Mouse (Mus musculus) CH12F3 (cell line): Measurements from ENCODE around the gene Adgrf5.

Experiments used
- in situ Hi-C: fragments of 300-500 bp; cut with MboI; formaldehyde crosslinking; loops from 2 replicates; pipeline ENCODE4 v1.14.3; 2020; ENCODE audit warnings: low sequenced_read_pairs

Adgrf5 gene

DNA sequence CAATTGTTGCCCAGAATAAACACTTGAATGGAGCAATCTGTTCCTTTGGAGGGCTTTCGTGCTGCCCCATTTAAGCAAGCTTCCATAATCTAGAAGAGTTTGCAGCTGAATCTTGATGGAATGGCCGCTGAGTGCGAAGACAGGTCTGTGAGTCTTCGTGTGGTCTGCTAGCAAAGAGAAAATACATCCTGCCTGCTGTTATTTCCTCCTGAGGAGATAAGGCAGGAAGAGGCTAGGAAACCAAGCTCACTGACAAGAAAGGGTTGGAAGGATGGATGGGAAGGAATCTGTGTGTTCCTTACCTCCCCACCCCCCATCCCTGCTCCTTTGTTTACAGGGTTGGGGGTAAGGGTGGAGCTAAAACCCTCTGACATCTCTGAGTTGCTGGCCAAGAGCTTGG is 13.8 kb downstream of the Adgrf5 start:
- in situ Hi-C loops: no loop called here

DNA sequence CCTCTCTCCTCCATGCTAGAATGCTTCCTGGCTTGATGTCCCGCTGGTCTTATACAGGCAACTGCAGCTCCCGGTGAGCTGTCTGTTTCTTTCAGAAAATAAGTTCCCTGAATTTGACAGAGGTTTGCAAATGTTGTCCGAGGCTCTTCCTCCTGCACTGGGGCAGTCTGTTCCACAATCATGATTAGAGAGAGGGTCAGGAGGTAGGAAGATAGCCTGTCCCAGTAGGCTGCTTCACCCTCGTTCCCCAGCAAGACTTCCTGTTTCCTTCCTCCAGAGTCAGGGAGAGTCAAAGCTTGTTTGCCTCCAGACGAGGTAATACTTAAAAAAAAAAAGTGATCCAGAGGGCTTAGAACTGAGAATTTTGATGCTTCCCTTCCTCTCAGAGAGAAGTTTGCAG is 16.3 kb downstream of the Adgrf5 start:
- in situ Hi-C loops: no loop called here

- in situ Hi-C loops: no loop called here
These were observed 18.5 kb downstream of the Adgrf5 start for GRCm38 (mm10) chr17:43378703-43379102.

GRCm38 (mm10) chr17:43386331-43386730 is 26.1 kb downstream of the Adgrf5 start:
- in situ Hi-C loops: no loop called here

DNA sequence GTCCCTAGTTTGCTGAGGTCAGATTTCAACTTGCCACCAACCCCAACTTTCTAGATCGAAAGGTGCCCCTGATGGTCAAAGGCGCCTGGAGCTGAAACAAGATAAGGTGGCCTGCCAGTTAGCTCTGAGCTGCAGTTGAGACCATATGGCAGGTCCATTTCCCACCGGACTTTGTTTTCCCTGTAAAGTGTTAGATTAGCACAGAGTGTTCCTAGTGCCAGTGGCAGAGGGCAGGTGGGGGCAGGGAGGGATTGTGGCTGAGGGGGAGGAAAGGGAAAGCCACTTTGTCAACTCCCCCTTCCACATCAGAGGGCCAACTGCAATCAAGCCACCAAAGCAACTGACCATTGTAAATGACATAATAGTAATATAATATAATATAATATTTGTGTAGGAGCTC is 26.9 kb downstream of the Adgrf5 start:
- in situ Hi-C loops: no loop called here

- in situ Hi-C loops: no loop called here
These were observed 29.0 kb downstream of the Adgrf5 start for GRCm38 (mm10) chr17:43389256-43389655.

DNA sequence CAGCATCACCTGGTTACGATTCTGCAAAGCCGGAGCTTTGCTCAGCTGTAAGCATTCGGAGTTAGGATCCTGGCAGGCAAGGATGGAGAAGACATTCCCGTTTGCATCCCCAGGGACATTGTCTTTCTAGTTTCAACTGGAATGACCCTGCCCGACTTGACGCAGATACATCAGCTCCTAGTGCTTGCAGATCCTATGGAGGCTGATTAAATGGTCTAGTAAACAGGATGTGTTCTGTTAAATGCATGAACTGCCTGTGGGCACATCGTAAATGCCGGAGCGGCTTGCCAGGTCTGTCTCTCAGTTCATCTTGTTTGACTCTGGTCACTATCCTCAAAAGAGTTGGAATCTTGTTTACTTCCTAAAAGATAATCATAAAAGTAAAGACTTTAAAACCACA is 31.9 kb downstream of the Adgrf5 start:
- in situ Hi-C loops: no loop called here

DNA sequence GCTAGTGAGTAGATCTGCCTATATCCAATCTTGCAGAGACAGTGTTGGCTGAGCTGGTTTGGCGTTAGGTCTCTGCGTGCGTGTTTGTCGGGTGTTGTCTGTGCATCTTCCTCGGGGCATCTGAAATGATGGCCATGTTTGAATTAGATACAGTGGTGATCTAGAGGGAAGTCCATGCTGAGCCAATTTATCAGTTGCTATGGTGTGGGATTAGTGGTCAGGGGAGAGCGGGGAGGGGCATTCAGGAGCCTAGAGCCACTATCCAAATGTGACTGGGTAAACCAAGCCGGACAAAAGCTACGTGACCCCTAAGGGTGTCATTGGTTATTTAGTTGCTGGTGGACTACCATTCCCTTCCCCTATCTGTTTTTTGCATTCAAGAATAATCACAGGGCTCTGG is 33.4 kb downstream of the Adgrf5 start:
- in situ Hi-C loops: no loop called here

- in situ Hi-C loops: no loop called here
These were observed 35.4 kb downstream of the Adgrf5 start for GRCm38 (mm10) chr17:43395400-43396258.

GRCm38 (mm10) chr17:43398612-43399011 is 38.4 kb downstream of the Adgrf5 start:
- in situ Hi-C loops: no loop called here

DNA sequence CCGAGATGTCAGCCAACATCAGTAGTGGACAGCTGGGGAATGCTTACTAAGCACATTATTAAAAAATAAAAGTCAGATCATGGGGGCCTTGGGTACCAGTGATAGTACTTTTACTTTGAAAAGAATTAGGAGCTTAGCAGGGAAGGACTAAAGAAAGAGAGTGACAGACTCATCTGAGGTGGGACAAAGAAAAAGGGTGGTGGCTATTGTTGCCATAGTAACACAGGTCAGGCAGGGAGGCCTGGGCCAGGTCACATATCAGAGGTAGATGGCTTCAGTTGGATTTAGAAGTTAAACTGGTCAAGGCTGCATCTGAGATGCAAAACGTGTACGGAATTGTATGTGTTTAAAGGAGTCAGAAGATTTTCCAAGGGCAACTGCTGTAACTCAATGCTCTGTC is 38.9 kb downstream of the Adgrf5 start:
- in situ Hi-C loops: no loop called here

DNA sequence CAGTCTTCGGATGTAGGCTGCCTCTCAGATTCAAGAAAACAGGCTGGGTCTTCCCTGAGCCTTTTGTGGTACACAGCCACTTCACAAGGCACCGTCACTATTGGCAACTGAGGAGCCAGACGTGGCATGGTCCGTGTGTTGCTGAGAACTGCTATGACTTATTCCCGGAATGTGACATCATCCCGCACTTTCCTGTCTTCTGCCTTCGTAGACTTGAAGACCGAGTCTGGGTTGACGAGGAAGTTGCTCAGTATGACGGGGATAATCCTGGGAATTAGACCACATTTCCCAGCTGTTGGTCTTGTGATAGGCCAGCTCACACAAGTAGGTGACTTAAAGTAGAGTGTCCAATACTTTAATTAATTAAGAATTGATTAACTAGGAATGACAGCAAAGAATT is 40.2 kb downstream of the Adgrf5 start:
- in situ Hi-C loops: no loop called here

- in situ Hi-C loops: no loop called here
These were observed 43.6 kb downstream of the Adgrf5 start for GRCm38 (mm10) chr17:43403851-43404250.

GRCm38 (mm10) chr17:43404408-43404807 is 44.2 kb downstream of the Adgrf5 start:
- in situ Hi-C loops: no loop called here

GRCm38 (mm10) chr17:43406321-43406720 is 46.1 kb downstream of the Adgrf5 start:
- in situ Hi-C loops: no loop called here

DNA sequence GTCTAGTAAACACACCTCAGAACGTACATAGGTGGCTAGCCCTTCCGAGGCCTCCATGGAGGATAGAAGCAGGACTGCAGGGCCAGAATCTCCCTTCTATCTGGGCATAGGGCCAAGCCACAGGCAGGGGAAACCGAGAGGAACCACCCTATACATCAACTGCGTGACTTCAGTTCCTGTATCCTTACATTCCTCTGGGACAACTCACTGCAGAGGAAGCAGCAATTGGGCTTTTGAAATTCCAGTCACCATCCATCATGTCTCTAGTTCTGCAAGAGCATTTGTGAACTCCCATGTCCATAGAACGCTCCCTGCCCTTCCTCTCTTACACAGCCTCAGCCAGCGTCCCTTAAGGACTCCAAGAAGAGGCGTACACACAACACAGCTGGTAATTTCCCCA is 47.3 kb downstream of the Adgrf5 start:
- in situ Hi-C loops: no loop called here

DNA sequence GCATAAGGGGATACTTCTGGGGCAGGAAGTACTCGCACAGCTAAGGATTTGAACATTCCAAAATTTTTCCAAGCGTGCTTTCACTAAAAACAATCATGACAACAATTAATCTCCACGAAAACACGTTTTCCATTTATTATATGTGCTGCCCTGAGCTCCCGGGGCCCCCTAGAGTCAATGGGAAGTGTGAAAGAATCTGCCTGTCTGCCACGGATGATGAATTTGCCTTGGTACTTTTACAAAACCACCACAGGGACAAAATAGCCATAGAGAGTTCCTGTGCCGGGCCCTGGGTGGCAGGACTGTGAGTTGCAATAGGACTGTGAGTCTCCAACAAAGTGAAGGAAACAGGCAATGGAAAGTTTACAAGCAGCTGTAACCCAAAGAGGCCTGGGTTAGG is 52.9 kb downstream of the Adgrf5 start:
- in situ Hi-C loops: no loop called here

GRCm38 (mm10) chr17:43419204-43419603 is 59.0 kb downstream of the Adgrf5 start:
- in situ Hi-C loops: no loop called here

DNA sequence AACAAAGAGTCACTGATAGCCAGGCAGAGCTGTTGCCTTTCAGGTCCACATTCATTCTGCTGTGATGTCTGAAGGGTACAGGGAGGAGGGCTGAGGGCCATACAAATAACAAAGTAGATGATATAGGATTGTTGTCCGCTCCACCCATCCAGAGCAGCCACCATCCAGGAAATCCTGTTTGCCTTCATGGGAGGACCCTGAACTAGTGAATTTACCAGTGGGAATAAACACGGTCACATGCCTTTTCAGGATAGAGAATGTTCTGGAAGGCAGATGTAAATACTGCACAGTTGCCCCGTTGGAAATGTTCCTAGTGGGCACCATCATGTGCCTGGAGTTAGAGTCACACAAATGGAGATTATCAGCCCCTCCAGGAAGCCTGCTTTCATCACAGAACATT is 60.1 kb downstream of the Adgrf5 start:
- in situ Hi-C loops: no loop called here

GRCm38 (mm10) chr17:43423953-43424352 is 63.7 kb downstream of the Adgrf5 start:
- in situ Hi-C loops: no loop called here

DNA sequence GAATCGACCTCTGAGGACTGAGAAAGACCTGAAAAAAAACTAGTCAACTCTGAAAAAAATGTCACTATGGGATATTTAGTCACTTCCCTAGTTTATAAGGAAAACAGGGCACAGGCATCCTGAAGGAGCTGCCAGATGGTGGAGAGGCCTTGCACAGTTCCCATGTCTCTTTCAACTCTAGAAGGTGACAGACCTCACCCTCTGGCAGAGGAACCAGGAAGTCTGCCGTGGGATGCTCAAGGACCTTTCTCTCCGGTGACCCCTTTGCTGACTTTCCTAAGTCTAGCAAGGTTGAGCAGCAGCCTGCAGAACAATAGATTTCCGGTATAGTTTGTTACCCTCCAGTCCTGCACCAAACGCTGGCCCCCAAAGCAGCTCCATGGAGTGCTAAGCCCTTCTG is 71.4 kb downstream of the Adgrf5 start:
- in situ Hi-C loops: no loop called here

GRCm38 (mm10) chr17:43434485-43434884 is 74.2 kb downstream of the Adgrf5 start:
- in situ Hi-C loops: no loop called here

DNA sequence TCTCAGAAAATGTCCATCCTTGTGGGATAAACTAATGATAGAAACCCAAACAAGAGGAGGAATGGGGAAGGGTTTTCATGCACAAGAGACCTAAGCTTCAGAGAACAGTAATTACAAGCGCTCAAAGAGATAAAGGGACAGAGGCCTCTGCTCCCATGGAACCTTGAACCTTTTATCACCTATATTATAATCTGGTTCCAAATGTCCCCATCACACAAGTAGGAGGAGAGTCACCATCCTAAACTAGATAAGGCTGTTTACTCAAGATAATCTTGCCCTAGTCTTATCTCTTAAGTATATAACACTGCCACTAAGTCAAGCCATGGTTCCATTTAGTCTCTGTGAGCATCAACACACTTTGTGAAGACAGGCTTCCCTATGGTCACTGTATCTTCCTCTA is 91.0 kb downstream of the Adgrf5 start:
- in situ Hi-C loops: no loop called here
